Mouse (Mus musculus): ENCODE results near the gene Card9.

The Card9 gene

GRCm38 (mm10) chr2:26357484-26357883, 3.2 kb downstream of the Card9 start:
- Histone ChIP-seq H3K36me3 (ENCODE audit: insufficient read depth, low read length) (peaks cover 15% of the 10 kb centered on the region), H3K4me1 (replicated peaks; ENCODE audit: low read depth, low read length) (peaks cover 42% of the 10 kb centered on the region), H3K4me3 (replicated peaks; ENCODE audit: low read length) (peak overlapping the region; percentile 53), H3K27me3 (ENCODE audit: insufficient read depth, low read length) (peaks cover 19% of the 10 kb centered on the region; the same call in 1 of the 2 replicates), H3K9me3 (ENCODE audit: low read length) (no peaks in the 10 kb centered on the region)
- TF ChIP-seq POU5F1 (IDR thresholded peaks at IDR 0.05; ENCODE audit: borderline replicate concordance, low read length), result no peak
- peak; percentile 5; the same call in 1 of the 2 replicates for TF ChIP-seq CTCF (conservative IDR thresholded peaks at IDR 0.05; ENCODE audit: low read length)
- TF ChIP-seq NANOG (IDR thresholded peaks at IDR 0.05; ENCODE audit: borderline replicate concordance, low read length), result no peak

- Histone ChIP-seq H3K27me3 (ENCODE audit: insufficient read depth, low read length) (peaks cover 20% of the 10 kb centered on the region; the same call in 1 of the 2 replicates), H3K4me1 (replicated peaks; ENCODE audit: low read depth, low read length) (peaks cover 43% of the 10 kb centered on the region), H3K36me3 (ENCODE audit: insufficient read depth, low read length) (peaks cover 11% of the 10 kb centered on the region), H3K4me3 (replicated peaks; ENCODE audit: low read length) (peak overlapping the region; percentile 53), H3K9me3 (ENCODE audit: low read length) (no peaks in the 10 kb centered on the region)
- no peak for TF ChIP-seq POU5F1 (IDR thresholded peaks at IDR 0.05; ENCODE audit: borderline replicate concordance, low read length)
- TF ChIP-seq CTCF (conservative IDR thresholded peaks at IDR 0.05; ENCODE audit: low read length), result no peak
- TF ChIP-seq NANOG (IDR thresholded peaks at IDR 0.05; ENCODE audit: borderline replicate concordance, low read length), result no peak
These were observed 4.0 kb downstream of the Card9 start for GRCm38 (mm10) chr2:26356678-26357077.

GRCm38 (mm10) chr2:26356231-26356630, 4.5 kb downstream of the Card9 start:
- Histone ChIP-seq H3K27me3 (ENCODE audit: insufficient read depth, low read length) (peaks cover 20% of the 10 kb centered on the region; the same call in 1 of the 2 replicates), H3K36me3 (ENCODE audit: insufficient read depth, low read length) (peaks cover 7% of the 10 kb centered on the region), H3K9me3 (ENCODE audit: low read length) (no peaks in the 10 kb centered on the region), H3K4me1 (replicated peaks; ENCODE audit: low read depth, low read length) (peaks cover 45% of the 10 kb centered on the region), H3K4me3 (replicated peaks; ENCODE audit: low read length) (no peak overlapping the region)
- TF ChIP-seq POU5F1 (IDR thresholded peaks at IDR 0.05; ENCODE audit: borderline replicate concordance, low read length) (no peak), NANOG (IDR thresholded peaks at IDR 0.05; ENCODE audit: borderline replicate concordance, low read length) (no peak), CTCF (conservative IDR thresholded peaks at IDR 0.05; ENCODE audit: low read length) (no peak)

- TF ChIP-seq NANOG (IDR thresholded peaks at IDR 0.05; ENCODE audit: borderline replicate concordance, low read length) (no peak), CTCF (conservative IDR thresholded peaks at IDR 0.05; ENCODE audit: low read length) (no peak), POU5F1 (IDR thresholded peaks at IDR 0.05; ENCODE audit: borderline replicate concordance, low read length) (no peak)
- Histone ChIP-seq H3K9me3 (ENCODE audit: low read length) (no peaks in the 10 kb centered on the region), H3K27me3 (ENCODE audit: insufficient read depth, low read length) (peaks cover 20% of the 10 kb centered on the region; the same call in 1 of the 2 replicates), H3K4me1 (replicated peaks; ENCODE audit: low read depth, low read length) (peaks cover 46% of the 10 kb centered on the region), H3K4me3 (replicated peaks; ENCODE audit: low read length) (no peak overlapping the region), H3K36me3 (ENCODE audit: insufficient read depth, low read length) (peaks cover 14% of the 10 kb centered on the region)
These were observed 6.3 kb downstream of the Card9 start for GRCm38 (mm10) chr2:26354401-26354800.

GRCm38 (mm10) chr2:26353066-26353980, 7.4 kb downstream of the Card9 start:
- Histone ChIP-seq H3K4me3 (replicated peaks; ENCODE audit: low read length) (peak overlapping the region; percentile 88), H3K27me3 (ENCODE audit: insufficient read depth, low read length) (peaks cover 15% of the 10 kb centered on the region; the same call in 1 of the 2 replicates), H3K9me3 (ENCODE audit: low read length) (no peaks in the 10 kb centered on the region), H3K36me3 (ENCODE audit: insufficient read depth, low read length) (peaks cover 22% of the 10 kb centered on the region), H3K4me1 (replicated peaks; ENCODE audit: low read depth, low read length) (peaks cover 48% of the 10 kb centered on the region)
- no peak for TF ChIP-seq POU5F1 (IDR thresholded peaks at IDR 0.05; ENCODE audit: borderline replicate concordance, low read length)
- no peak for TF ChIP-seq CTCF (conservative IDR thresholded peaks at IDR 0.05; ENCODE audit: low read length)
- no peak for TF ChIP-seq NANOG (IDR thresholded peaks at IDR 0.05; ENCODE audit: borderline replicate concordance, low read length)

- peak overlapping the region; percentile 88 for H3K4me3 ChIP-seq (replicated peaks; ENCODE audit: low read length)
- H3K36me3 ChIP-seq (ENCODE audit: insufficient read depth, low read length), result peaks cover 22% of the 10 kb centered on the region
- no peaks in the 10 kb centered on the region for H3K9me3 ChIP-seq (ENCODE audit: low read length)
- TF ChIP-seq CTCF (conservative IDR thresholded peaks at IDR 0.05; ENCODE audit: low read length) (no peak), NANOG (IDR thresholded peaks at IDR 0.05; ENCODE audit: borderline replicate concordance, low read length) (no peak), POU5F1 (IDR thresholded peaks at IDR 0.05; ENCODE audit: borderline replicate concordance, low read length) (no peak)
- H3K4me1 ChIP-seq (replicated peaks; ENCODE audit: low read depth, low read length), result peaks cover 46% of the 10 kb centered on the region
- peaks cover 8% of the 10 kb centered on the region; the same call in 1 of the 2 replicates for H3K27me3 ChIP-seq (ENCODE audit: insufficient read depth, low read length)
These were observed 8.3 kb downstream of the Card9 start for GRCm38 (mm10) chr2:26352291-26352910.

- H3K4me1 ChIP-seq (replicated peaks; ENCODE audit: low read depth, low read length), result peaks cover 38% of the 10 kb centered on the region
- TF ChIP-seq CTCF (conservative IDR thresholded peaks at IDR 0.05; ENCODE audit: low read length) (peak; percentile 30), POU5F1 (IDR thresholded peaks at IDR 0.05; ENCODE audit: borderline replicate concordance, low read length) (0 out of 2 replicates have a peak, but pooled peaks have one; percentile 6), NANOG (IDR thresholded peaks at IDR 0.05; ENCODE audit: borderline replicate concordance, low read length) (no peak)
- peaks cover 22% of the 10 kb centered on the region for H3K36me3 ChIP-seq (ENCODE audit: insufficient read depth, low read length)
- peaks cover 8% of the 10 kb centered on the region; the same call in 1 of the 2 replicates for H3K27me3 ChIP-seq (ENCODE audit: insufficient read depth, low read length)
- H3K4me3 ChIP-seq (replicated peaks; ENCODE audit: low read length), result peak within 1 kb of the TSS; percentile 88
- H3K9me3 ChIP-seq (ENCODE audit: low read length), result no peaks in the 10 kb centered on the region
These were observed 9.1 kb downstream of the Card9 start, which contains the start of gene Dnlz for GRCm38 (mm10) chr2:26351358-26352290. Gene Dnlz, minus strand, starts transcription at chr2:26352110.

Data from E14TG2a.4 (cell line).